Mouse (Mus musculus): Measurements from ENCODE around the gene Idi1. TPM values are rescaled to one million over a fixed set of nuclear protein-coding genes. Genes with fewer than 3 reads are reported as not detected.
"Not testable (repeated sequence)": the region's sequence is repeated elsewhere in the genome, so short reads cannot be mapped to it uniquely, and the experiment has no call there.

Gene Idi1
- 14.0 and 26.8 TPM in 2 replicates for polyA plus RNA-seq (2012; rRNA removed)

DNA sequence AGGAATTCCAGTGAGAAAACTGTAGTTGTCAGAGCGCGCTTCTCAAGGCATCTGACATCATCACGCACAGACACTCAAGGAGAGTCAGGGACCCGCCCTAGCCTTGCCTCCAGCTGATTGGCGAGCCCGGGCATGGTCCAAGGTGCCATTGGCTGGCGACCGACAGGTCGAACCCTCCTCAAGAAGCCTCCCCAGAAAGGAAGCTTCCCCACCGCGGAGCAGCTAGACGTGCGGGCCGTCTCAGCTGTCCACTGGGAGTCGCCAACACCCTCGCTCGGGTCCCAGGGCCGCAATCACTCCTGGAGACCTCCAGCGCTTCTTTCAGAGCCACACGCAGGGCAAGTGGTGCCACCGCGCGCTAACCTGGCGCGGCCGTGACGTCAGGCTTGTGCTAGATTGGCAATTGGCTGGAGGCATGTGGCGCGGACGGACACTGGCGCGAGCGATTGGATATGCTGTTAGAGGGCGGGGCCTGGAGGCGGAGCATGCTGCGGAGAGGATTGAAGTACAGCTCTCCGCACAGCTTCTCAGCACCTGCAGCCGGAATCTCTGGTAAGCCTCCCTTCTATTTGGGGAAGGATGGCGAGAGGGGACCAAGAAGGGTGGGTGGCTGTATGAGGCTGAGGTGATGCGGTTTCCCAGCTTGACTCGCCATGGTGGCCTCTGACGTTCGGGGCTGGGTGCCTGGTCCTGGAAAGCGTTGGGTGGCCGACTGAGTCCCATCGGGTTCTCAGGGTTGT lies at the start of gene Idi1:
TSS of gene Idi1 (plus strand) at position 57 of the 740 bp plus-strand sequence.
- WGBS: under 1% methylated on average over 46 of the region's 46 CpGs
- Histone ChIP-seq H3K4me1 (ENCODE audit: control insufficient read depth, insufficient read depth, low read length) (no peaks in the 10 kb centered on the region), H3K4me3 (replicated peaks; ENCODE audit: extremely low read depth, low read depth, low read length) (peak within 1 kb of the TSS; percentile 76)
- TF ChIP-seq POLR2A (IDR thresholded peaks at IDR 0.05; ENCODE audit: borderline replicate concordance, extremely low read depth, low read depth, low read length): peak; percentile 73; the same call in 1 of the 2 replicates
- TF ChIP-seq CTCF (IDR thresholded peaks at IDR 0.05; ENCODE audit: insufficient read depth, low read length): no peak
- DNase-seq: peak; percentile 98

DNA sequence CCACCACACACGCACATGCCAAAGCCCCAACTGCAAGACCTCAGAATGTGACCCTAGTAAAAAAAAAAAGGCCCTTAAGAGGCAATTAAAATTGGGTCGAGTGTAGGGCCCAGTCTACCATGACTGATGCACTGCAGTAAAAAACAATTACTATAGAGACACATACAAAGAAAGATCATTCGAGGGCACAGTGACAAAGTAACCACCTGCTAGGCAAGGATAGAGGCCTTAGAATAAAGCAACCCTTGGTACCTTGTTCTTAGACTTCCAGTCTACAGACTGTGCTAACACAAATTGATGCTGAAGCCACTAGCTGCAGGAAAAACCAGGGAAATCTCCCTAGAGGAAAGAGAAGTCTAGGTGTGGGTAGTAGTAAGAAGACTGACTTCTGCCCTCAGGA lies 46.9 kb upstream of the Idi1 start:
- WGBS: 69% methylated on average over 3 of the region's 3 CpGs
- Histone ChIP-seq H3K4me3 (replicated peaks; ENCODE audit: extremely low read depth, low read depth, low read length) (no peak overlapping the region), H3K4me1 (ENCODE audit: control insufficient read depth, insufficient read depth, low read length) (peaks cover 15% of the 10 kb centered on the region)
- DNase-seq: no peak
- TF ChIP-seq CTCF (IDR thresholded peaks at IDR 0.05; ENCODE audit: insufficient read depth, low read length) (no peak), POLR2A (IDR thresholded peaks at IDR 0.05; ENCODE audit: borderline replicate concordance, extremely low read depth, low read depth, low read length) (no peak)

DNA sequence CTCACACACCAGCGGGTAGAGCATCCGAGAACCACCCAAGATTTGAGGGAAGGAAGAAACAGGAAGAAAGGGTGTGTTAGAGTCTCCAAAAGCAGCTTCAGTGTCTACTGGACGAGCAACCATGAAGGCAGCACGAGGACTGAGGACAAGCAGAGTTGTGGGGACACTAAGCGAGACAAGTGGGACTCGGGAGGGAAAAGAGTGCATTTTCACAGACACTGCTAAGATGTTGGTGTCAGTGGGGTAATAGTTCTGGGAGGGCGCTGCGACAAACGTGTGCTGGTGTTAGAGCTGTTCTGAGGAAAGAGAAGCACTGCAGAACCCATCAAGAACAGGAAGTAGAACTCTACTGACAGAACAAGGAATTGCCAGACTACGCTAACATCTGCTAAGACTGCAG lies 46.2 kb upstream of the Idi1 start:
- WGBS: 59% methylated on average over 10 of the region's 10 CpGs
- no peak for DNase-seq
- H3K4me3 ChIP-seq (replicated peaks; ENCODE audit: extremely low read depth, low read depth, low read length): no peak overlapping the region
- H3K4me1 ChIP-seq (ENCODE audit: control insufficient read depth, insufficient read depth, low read length): peaks cover 13% of the 10 kb centered on the region
- TF ChIP-seq POLR2A (IDR thresholded peaks at IDR 0.05; ENCODE audit: borderline replicate concordance, extremely low read depth, low read depth, low read length) (no peak), CTCF (IDR thresholded peaks at IDR 0.05; ENCODE audit: insufficient read depth, low read length) (no peak)

DNA sequence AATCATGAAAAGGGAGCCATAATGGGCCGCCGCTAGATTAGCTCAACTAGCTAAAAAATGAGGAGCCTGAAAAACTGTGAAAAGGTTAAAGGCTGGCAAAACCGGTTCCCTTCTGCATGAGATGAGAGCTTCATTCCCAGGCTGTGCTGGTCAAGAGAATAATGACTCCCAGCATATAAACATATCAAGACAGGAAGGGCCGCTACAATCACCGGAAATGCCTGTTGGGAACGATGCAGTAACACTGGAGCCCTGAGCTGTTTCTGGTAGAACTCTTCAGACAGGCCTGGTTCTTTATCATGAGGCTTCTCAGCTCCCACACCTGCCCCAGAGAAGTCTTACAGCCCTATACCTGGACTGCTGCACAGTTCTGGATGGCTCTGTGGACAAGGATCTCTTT lies 45.4 kb upstream of the Idi1 start:
- TF ChIP-seq CTCF (IDR thresholded peaks at IDR 0.05; ENCODE audit: insufficient read depth, low read length) (no peak), POLR2A (IDR thresholded peaks at IDR 0.05; ENCODE audit: borderline replicate concordance, extremely low read depth, low read depth, low read length) (no peak)
- 49% methylated on average over 6 of the region's 6 CpGs for WGBS
- H3K4me1 ChIP-seq (ENCODE audit: control insufficient read depth, insufficient read depth, low read length): peaks cover 13% of the 10 kb centered on the region
- no peak overlapping the region for H3K4me3 ChIP-seq (replicated peaks; ENCODE audit: extremely low read depth, low read depth, low read length)
- no peak for DNase-seq

DNA sequence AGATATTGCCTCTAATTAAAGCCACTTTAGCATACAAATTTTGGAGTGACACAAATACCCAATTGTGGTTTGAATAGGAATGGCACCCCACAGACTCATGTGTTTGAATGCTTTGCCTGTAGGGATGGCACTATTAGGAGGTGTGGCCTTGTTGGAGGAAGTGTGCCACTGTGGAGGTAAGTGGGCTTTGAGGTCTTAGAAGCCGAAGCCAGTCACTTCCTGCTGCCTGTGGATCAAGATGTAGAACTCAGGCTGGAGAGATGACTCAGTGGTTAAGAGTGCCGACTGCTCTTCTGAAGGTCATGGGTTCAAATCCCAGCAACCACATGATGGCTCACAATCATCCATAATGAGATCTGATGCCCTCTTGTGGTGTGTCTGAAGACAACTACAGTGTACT lies 44.4 kb upstream of the Idi1 start:
- Histone ChIP-seq H3K4me3 (replicated peaks; ENCODE audit: extremely low read depth, low read depth, low read length) (no peak overlapping the region), H3K4me1 (ENCODE audit: control insufficient read depth, insufficient read depth, low read length) (peaks cover 13% of the 10 kb centered on the region)
- TF ChIP-seq POLR2A (IDR thresholded peaks at IDR 0.05; ENCODE audit: borderline replicate concordance, extremely low read depth, low read depth, low read length): no peak
- no peak for TF ChIP-seq CTCF (IDR thresholded peaks at IDR 0.05; ENCODE audit: insufficient read depth, low read length)
- DNase-seq: no peak
- 51% methylated on average over 2 of the region's 2 CpGs for WGBS

DNA sequence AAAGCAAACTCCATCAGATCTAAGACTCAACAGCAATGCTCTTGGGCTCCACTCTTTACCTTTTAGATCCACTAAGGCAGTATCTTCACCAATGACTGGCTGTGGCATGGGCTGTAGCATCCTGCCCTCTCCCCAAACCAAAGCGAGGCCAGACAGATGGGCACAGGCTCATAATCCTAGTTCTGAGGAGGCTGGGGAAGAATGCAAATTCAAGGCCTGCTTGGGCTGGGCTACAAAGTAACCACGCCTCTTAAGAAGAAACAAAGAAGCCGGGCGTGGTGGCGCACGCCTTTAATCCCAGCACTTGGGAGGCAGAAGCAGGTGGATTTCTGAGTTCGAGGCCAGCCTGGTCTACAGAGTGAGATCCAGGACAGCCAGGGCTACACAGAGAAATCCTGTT lies 43.5 kb upstream of the Idi1 start:
- H3K4me1 ChIP-seq (ENCODE audit: control insufficient read depth, insufficient read depth, low read length): peaks cover 13% of the 10 kb centered on the region
- not testable (repeated sequence) for DNase-seq; H3K4me3 ChIP-seq (replicated peaks; ENCODE audit: extremely low read depth, low read depth, low read length)
- 90% methylated on average over 7 of the region's 7 CpGs for WGBS

DNA sequence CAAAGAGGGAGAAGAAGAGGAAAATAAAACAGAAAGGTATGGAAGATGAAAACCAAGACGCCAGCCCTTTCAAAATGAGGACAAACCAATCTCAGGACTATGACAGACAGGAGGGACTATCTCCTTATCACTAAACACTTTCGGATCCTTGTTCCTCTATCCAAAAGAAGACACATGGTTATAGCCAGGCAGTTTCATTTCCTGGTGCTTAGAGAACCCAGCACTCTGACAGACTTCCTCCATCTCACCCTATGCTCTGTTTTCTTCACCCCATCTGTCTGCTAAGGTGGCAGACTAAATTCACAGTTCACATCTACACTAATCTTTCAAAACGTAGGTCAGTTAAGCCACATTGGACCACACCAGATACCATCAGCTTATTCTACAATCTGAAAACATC lies 43.0 kb upstream of the Idi1 start:
- 79% methylated on average over 3 of the region's 3 CpGs for whole genome bisulfite sequencing
- TF ChIP-seq POLR2A (IDR thresholded peaks at IDR 0.05; ENCODE audit: borderline replicate concordance, extremely low read depth, low read depth, low read length) (no peak), CTCF (IDR thresholded peaks at IDR 0.05; ENCODE audit: insufficient read depth, low read length) (no peak)
- H3K4me1 ChIP-seq (ENCODE audit: control insufficient read depth, insufficient read depth, low read length): peaks cover 13% of the 10 kb centered on the region
- DNase-seq: no peak
- H3K4me3 ChIP-seq (replicated peaks; ENCODE audit: extremely low read depth, low read depth, low read length): no peak overlapping the region

DNA sequence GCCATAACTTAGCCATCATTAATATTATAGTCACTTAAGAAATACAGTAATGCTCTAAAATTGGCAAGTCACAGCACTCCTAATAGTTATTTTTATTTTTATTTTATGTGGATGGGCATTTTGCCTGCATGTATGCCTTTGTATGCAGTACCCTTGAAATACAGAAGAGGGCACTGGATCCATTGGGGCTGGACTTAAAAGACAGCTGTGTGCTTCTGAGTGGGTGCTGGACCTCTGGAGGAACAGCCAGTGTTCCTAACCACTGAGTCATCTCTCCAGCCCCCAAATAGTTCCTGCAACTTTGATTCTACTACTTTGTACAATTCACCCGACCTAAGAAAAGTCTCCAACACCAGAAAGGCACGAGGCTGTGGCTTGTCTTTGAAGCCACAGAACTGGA lies 37.6 kb upstream of the Idi1 start:
- Histone ChIP-seq H3K4me1 (ENCODE audit: control insufficient read depth, insufficient read depth, low read length) (no peaks in the 10 kb centered on the region; the same call in 1 of the 2 replicates), H3K4me3 (replicated peaks; ENCODE audit: extremely low read depth, low read depth, low read length) (no peak overlapping the region)
- TF ChIP-seq POLR2A (IDR thresholded peaks at IDR 0.05; ENCODE audit: borderline replicate concordance, extremely low read depth, low read depth, low read length): no peak
- peak; percentile 36; the same call in 1 of the 2 replicates for TF ChIP-seq CTCF (IDR thresholded peaks at IDR 0.05; ENCODE audit: insufficient read depth, low read length)
- WGBS: 39% methylated on average over 2 of the region's 2 CpGs
- no peak for DNase-seq

DNA sequence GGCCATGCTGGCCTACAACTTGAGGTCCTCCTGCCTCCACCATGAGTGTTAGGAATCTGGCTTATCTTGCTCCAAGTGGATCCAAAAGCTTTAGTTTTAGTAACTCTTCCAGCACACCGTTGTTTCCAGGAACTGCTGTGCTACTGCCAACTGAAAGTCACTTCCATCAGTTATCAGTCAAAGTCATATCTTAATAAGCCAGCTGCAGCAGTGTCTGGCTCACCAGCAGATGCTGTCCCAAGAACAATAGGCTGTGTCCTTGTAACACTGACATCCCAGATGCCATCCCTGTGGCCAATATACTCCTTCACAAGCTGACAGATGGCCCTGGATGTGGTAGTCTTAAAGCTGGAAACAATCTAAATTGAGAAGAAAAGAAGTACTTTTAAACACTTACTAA lies 36.0 kb upstream of the Idi1 start:
- DNase-seq: no peak
- TF ChIP-seq POLR2A (IDR thresholded peaks at IDR 0.05; ENCODE audit: borderline replicate concordance, extremely low read depth, low read depth, low read length): no peak
- TF ChIP-seq CTCF (IDR thresholded peaks at IDR 0.05; ENCODE audit: insufficient read depth, low read length): no peak
- Histone ChIP-seq H3K4me3 (replicated peaks; ENCODE audit: extremely low read depth, low read depth, low read length) (no peak overlapping the region), H3K4me1 (ENCODE audit: control insufficient read depth, insufficient read depth, low read length) (no peaks in the 10 kb centered on the region; the same call in 1 of the 2 replicates)
- 24% methylated on average over 1 of the region's 1 CpGs for WGBS

DNA sequence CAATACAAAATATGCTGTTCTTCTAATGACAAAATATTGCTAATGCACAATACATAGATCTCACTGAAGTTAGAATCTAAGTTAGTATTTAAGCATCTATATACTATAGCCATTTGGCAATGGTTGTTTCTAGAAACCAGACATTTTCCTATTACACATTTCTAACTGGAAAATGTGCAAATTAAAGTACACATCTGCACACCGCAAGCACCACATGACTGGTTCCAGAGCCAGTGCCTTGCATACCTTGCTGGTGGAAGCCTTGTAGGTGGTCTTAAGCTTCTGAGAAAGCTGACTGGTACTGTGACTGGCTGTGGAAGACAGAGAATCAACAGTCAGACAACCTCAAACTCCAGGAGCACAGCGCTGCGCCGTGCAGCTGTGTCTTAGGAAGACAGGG lies 31.9 kb upstream of the Idi1 start:
- Histone ChIP-seq H3K4me3 (replicated peaks; ENCODE audit: extremely low read depth, low read depth, low read length) (no peak overlapping the region), H3K4me1 (ENCODE audit: control insufficient read depth, insufficient read depth, low read length) (peaks cover 3% of the 10 kb centered on the region)
- DNase-seq: no peak
- WGBS: 96% methylated on average over 4 of the region's 4 CpGs
- TF ChIP-seq CTCF (IDR thresholded peaks at IDR 0.05; ENCODE audit: insufficient read depth, low read length) (no peak), POLR2A (IDR thresholded peaks at IDR 0.05; ENCODE audit: borderline replicate concordance, extremely low read depth, low read depth, low read length) (no peak)

Data from lung, adult 2 months (tissue).